Mouse (Mus musculus) spleen, adult 2 months (tissue): Measurements from ENCODE around the gene Ablim1.

Experiments
- CTCF ChIP-seq: fragments of 200-500 bp; IDR thresholded peaks from 2 replicates; pipeline ENCODE4 v1.5.1; 2011; ENCODE audit warnings: mild to moderate bottlenecking, inconsistent platforms; ENCODE audit not compliant: insufficient read depth, insufficient read length, insufficient replicate concordance; ENCODE audit errors: extremely low read depth
- POLR2A ChIP-seq: fragments of 200-500 bp; IDR thresholded peaks from 2 replicates; pipeline ENCODE4 v1.6.1; 2011; ENCODE audit warnings: low read depth, low read length, inconsistent platforms

DNA sequence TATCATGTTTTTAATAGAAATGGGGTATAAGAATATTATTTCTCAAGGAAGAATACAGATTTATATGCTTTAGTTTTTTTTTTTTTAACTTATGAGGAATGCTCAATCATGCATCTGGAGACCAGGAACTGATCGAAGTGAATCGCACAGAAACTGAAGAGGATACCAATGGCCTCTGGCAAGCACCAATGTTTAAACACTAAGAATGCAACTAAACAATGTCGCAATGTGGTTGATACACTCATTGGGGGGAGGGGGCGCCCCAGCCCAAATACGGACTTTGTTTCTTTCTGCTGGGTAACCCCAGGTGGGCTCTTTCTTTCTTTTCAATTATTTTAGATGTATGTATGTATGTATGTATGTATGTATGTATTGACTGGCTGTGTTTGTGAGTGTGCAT, 90.3 kb downstream of the Ablim1 start:
- TF ChIP-seq POLR2A (no peak), CTCF (no peak)
